Mouse (Mus musculus) retina, adult 2 months (tissue): ENCODE data around the gene Papolg.
"Not testable (repeated sequence)": the region's sequence is repeated elsewhere in the genome, so short reads cannot be mapped to it uniquely, and the experiment has no call there.

ENCODE experiments used
- DNase-seq: peaks from one replicate; pipeline ENCODE4 v3.0.0-alpha.2; 2012; ENCODE audit warnings: low read depth, low spot score

Gene Papolg

DNA sequence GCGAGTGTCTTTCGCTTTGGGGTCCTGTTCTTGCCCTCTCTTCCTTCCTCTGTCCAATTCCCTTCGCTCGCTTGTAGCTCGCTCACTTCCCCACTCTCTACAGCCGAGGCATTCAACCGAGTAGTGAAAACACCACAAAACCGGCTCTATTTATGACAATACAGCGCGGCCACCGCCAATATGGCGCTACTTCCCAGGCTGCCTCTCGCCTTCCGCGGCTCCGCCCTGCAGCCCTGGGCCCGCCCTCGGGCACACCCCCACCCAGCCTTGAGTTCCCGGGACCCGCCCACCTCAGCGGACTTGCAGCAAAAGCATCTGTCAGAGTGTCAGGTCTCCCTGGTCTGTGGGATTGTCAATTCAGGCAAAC lies at the start of gene Papolg:
Gene Papolg, minus strand, starts transcription at position 194 of the 367 bp plus-strand sequence.
- peak; percentile 69 for DNase-seq

DNA sequence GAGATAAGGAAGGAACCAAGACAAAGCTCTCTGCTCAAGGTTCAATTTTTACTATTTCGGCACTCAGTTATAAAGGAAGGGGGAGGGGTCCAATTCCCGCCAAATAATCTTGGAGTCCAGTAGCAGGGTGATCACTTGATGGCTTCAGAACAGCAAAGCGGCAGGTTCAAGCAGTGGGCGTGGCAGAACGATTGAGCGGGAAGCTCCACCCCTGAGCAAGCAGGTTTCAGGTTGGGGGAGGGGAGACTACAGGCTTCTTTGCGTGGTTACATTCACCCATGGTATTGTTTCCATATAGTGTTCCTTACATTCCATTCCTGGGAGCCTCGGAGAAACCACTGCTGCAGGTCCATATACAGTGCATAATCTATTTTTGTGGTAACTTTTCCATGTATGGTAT lies 33.1 kb upstream of the Papolg start:
- DNase-seq: not testable (repeated sequence)

- DNase-seq: no peak
Measured at GRCm38 (mm10) chr11:23927643-23928042, 32.6 kb upstream of the Papolg start.

- DNase-seq: not testable (repeated sequence)
Measured at GRCm38 (mm10) chr11:23913824-23914223, 18.8 kb upstream of the Papolg start.

- DNase-seq: no peak
Measured at GRCm38 (mm10) chr11:23903909-23904308, 8.9 kb upstream of the Papolg start.

- no peak for DNase-seq
Measured at GRCm38 (mm10) chr11:23894141-23895059, 653 bp downstream of the Papolg start.

DNA sequence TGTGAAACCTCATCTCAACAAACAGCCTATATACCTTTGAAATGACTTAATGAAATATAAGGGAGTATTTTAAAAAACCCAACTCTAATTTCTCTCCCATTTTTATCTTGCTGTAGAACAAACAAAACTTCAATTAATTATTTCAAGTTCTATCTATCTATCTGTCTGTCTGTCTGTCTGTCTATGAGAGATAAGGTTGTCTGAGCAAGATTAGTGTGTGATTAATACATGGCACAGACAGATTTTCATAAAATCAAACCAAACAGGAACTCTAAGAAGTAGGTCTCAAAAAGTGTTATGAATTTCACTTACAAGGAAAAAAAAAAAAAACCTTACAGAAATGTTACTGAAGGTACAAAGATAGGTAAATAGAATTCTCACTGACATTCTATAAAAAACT lies 1.5 kb downstream of the Papolg start:
- no peak for DNase-seq

GRCm38 (mm10) chr11:23864326-23864725 lies 30.7 kb downstream of the Papolg start:
- no peak for DNase-seq

DNA sequence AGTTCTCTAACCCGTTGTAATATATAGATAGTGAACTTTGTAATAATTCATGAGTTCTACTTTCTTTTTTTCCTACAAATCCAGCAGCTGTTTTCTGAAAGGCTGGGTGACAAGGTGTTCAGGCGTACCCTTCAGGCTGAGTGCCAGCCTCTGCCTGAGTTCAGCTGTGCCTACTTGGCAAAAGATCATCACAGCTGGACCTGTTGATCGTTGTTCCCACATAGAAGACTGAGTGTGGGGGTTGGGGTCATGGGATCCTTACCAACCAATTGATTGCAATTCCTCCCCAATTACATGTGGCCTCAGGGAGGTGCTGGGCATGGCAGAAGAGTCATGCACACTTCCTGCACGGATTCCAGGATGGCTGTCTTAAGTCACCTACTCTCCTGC lies 38.3 kb downstream of the Papolg start:
- DNase-seq: no peak

- DNase-seq: no peak
Measured at GRCm38 (mm10) chr11:23856054-23856722, 38.9 kb downstream of the Papolg start.

GRCm38 (mm10) chr11:23855182-23855802 lies 39.8 kb downstream of the Papolg start:
- peak; percentile 3 for DNase-seq

GRCm38 (mm10) chr11:23853306-23853705 lies 41.7 kb downstream of the Papolg start:
- DNase-seq: no peak

DNA sequence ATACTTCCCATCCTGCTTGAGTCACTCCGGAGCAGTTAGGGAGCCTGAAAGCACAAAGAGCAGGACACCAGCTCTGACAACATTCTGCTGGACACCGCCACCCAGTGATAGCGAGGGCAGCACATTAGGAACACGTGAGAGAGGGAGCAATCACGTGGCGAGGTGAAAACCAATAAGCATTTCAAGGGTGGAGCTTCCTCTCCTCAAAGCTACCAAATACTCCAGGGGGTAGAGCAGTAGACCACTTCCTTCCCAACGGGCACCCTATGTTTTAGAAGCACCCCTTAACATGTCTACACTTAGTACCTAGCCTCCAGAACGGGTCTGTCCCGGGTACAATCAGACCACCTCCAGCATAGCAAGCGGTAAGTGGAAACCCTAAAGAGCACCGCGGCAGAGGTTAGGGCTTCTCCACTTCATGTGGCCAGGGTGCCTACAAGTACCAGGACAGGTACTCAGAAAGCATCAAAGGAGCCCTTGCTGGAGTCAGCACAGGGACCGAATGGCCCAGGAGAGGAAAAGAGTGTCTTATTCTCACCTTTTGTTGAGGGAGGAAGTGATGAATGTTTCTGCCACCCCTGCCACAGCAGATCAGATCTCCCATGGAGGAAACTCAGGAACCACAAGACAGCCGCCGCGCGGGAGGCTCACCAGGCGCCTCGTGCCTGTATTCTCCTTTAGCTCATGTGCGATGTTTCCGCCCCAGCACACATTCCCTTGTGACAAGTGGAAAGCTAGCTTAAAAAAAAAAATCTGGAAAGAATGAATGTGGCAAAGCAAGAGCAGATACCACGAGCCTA lies 48.8 kb downstream of the Papolg start:
- no peak for DNase-seq

DNA sequence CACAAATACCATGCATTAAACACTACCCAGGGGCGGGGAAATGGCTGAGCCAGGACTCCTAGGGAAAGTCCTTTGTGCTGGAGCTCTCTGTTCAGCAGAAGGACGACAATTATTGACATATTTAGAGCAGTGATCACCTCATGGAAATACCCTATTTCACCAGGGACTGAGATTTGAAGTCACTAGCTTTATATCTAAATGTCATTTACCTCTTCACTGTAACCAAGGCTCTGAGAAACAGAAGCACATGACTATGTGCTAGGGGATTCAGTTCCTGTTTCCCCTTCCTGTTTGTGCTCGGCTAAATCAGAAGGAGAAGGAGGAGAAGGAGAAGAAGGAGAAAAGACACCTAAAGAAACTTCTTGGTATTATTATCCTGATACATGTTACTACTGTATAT lies 71.8 kb downstream of the Papolg start:
- DNase-seq: no peak

DNA sequence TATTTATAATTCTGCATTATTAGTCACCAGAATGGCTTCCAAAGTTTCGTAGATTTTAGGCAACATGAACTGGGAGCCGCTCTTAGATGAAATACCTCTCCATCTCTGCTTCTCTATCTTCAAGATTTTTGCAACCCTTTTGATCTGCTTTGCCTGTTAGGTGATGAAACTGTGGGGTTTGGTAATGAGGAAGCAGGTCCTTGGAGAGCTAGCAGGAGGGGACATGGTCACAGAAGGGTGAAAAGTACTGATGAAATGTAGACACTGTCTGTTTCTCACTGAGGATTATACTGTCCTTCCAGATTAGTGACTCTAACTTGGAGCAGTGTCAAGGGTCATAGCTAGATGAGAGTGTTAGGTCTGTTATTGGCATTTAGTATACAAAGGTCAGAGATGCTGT lies 73.4 kb downstream of the Papolg start:
- no peak for DNase-seq

- no peak for DNase-seq
Measured at GRCm38 (mm10) chr11:23820977-23821376, 74.1 kb downstream of the Papolg start.

DNA sequence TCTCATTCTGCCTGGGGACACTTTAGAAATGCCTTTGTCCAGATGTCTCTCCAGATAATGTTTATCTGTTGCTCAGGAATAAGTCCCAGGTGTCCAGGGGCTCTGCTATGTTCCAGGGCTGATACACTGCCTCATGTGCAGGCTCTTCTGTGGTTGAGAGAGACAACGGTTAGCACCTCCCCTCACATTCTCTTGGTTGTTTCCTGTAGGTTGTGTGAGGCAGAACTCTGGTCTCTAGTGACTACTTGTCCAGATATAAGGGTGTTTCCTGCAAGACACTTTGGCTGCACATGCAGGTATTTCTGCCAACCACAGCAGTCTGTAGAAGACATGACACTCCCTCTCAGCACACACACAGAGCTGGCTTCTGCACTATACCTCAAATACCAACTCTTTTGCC lies 76.3 kb downstream of the Papolg start:
- DNase-seq: no peak
